Mouse (Mus musculus): ENCODE data around the gene Srsf12.

Srsf12 gene

DNA sequence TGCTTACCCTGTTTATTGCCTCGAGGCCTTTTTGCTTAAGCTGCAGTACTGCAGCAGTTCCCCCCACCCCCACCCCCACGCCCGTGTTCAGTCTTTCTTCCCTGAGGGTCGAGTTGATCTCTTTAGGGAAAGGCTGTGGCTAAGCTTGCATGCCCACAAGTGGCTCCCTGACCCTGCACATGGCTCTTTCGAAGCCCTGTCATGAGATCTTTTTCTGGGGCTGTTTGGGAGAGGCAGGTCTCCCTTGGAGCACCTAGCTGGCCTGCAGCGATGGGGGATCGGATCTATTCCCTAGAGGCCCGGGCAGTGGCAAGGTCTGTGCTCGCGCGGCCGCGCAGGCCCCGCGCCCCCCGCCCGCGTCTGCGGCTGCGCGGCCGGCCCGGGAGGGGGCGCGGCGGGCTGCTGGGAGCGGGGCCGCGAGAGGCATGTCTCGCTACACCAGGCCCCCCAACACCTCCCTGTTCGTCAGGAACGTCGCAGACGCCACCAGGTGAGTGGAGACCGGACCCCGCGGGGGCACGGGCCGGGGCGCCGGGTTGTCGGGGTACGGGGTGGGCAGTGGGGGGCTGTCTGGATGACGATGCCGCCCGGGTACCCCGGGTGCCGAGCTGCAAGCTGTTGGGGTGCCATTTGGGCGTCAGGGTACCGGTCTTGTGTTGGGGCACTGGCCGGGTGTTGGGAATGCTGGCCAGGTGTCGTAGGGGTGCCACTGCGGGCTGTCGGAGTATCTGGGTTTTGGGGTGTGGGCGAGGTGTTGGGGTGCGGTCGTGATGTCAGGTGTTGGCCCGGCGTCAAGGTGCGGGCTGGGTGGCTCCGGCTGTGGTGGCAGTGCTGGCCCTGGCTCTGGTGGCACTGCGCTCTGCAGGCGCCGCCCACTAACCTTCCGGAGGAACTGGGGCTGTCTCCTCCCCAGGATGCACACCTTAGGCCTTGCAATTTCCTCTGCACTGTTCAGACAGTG, at the start of gene Srsf12:
Gene Srsf12, plus strand, starts transcription at position 111 of the 961 bp plus-strand sequence.
- no peak for TF ChIP-seq GATA4 (IDR thresholded peaks at IDR 0.05; ENCODE audit: insufficient replicate concordance, low read length)

DNA sequence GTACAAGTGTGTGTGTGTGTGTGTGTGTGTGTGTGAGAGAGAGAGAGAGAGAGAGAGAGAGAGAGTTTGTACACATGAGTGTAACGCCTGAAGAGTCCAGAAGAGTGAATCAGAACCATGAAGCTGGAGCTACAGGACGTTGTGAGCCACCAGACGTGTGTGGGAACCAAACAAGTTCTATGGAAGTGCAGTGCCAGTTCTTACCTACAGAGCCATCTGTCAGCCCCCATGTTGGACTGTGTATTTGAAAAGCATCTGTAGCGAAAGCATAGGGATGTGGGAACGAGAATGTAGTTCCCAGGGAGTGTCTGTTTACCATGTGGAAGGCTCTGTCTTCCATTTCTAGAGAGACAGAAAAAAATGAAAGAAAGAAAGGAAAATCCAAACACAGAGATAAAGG, 25.3 kb upstream of the Srsf12 start:
- no peak for TF ChIP-seq GATA4 (IDR thresholded peaks at IDR 0.05; ENCODE audit: insufficient replicate concordance, low read length)

DNA sequence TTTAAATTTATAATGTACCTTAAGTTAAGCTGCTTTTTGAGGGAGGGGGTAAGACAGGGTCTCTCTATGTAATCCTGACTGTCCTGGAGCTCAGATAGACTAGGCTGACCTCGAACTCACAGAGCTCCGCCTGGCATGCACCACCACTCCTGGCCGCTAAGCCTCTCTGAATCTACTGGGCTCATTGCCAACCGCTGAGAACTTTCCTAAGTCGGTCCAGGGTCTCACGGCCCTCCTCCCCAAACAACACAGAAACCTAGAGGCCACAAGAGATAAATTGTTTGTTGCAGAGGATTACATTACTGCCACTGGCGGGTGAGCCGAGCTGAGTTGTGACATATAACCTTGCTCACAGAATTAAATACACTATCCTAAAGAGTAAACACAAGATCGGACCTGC, 20.6 kb upstream of the Srsf12 start:
- no peak for TF ChIP-seq GATA4 (IDR thresholded peaks at IDR 0.05; ENCODE audit: insufficient replicate concordance, low read length)

DNA sequence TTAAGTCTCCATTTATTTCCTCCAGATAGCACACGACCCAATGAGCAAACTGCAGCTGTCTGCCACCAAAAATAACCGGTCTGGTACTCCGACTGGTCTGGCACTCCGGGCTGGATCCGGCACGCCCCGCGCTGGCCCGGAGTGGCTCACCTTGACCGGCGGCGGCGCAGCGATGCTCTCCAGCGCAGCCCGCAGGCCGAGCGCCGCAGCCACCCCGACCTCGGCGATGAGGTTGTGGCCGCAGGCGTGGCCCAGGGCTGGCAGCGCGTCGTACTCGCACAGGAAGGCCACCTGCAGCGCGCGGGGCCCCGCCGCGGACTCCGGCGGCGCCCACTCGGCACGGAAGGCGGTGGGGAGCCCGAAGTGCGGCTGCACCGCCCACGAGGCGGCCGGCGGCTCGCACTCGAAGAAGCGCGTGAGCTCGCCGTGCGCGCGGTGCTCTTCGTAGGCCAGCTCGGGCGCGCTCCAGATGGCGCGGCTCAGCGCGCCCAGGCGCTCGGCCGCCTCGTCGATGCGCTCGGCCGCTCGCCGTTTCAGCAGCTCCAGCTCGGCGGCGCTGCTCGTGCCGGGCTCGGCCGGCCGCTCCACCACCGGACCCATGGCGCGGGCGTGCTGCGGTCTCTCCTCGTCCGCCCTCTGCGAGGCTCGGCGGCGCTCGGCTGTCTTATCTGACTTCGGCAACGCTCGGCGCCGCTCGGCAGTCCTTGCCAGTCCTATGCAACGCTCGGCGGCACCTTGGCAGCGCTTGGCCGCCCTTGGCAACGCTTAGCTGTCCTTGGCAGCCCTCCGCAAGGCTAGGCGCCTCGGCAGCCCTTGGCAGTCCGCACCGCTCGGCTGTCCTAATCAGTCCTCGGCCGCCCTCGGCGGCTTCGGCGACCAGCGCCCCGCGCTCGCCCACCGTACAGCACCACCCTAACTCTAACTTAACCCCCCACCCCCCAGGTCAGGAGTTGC, 19.7 kb upstream of the Srsf12 start:
- peak; percentile 77; the same call in 1 of the 2 replicates for TF ChIP-seq GATA4 (IDR thresholded peaks at IDR 0.05; ENCODE audit: insufficient replicate concordance, low read length)

DNA sequence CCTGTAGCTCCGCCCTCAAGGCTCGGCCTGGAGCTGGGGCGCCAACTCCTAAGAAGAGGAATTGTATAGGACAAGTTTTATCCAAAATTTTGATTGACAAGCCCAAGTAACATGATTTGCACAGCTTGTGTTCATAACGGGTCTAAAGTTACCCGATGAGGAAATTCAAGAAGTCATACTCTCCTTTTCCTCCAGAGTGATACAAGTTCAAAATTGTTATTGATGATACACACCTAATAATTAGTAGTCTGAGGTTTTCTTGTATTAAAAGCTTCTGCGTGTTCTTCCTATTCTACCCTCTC, 19.1 kb upstream of the Srsf12 start, which contains the start of gene Pm20d2:
Gene Pm20d2, minus strand, starts transcription at position 3 of the 302 bp plus-strand sequence.
- TF ChIP-seq GATA4 (IDR thresholded peaks at IDR 0.05; ENCODE audit: insufficient replicate concordance, low read length), result no peak

DNA sequence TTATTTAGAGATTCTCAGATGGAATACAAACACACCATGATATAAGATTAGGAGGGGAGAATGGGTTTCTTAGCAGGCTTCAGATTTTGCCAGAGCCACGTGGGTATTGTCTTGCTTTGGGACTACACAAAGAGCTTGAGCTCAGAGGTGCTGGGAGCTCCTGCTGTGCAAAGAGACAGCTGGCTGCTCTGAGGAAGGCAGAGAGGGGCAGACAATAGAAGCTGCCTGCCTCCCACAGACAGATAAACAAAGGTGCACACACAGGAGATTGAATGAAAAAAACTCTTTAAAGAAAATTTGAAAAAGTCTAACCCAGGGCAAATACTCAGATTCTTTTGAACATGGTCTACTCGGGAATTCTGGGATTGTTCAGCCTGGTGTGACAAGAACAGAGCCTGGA, 10.7 kb upstream of the Srsf12 start:
- TF ChIP-seq GATA4 (IDR thresholded peaks at IDR 0.05; ENCODE audit: insufficient replicate concordance, low read length), result no peak

DNA sequence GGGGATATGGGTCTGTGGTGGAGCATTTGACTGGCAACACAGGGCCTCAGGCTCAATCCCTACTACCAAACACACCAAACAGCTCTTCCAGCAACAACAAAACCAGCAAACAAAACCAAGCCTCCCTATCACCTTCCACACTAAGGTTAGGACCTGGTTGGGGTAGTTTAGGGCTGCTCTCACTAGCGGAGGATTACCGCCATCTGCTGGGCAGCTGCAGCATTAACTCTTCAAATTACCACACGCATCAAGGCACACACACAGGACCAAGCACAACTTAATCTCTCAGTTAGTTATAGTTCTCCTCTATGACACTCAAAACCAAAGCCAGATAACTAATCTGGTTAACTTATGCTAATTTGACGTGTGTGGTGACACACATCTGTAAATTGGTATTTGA, 4.1 kb upstream of the Srsf12 start:
- no peak for TF ChIP-seq GATA4 (IDR thresholded peaks at IDR 0.05; ENCODE audit: insufficient replicate concordance, low read length)

DNA sequence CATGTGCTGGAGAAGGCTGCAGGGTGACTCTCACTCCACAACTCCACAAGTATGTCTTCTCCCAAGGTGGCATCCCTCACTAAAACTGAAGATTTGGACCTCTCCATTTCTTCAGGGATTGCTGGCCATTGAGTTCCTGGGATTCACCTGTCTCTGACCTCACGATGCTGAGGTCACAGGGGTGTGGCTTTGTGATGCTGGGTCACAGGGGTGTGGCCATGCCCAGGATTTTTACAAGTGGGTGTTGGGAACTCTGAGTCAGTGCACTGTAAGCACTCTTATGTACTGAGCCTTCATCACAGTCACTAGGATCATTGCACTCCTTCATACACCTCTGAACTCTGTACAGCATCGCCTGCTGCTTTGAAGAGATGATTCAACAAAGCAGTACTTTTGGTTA, 1.2 kb upstream of the Srsf12 start:
- TF ChIP-seq GATA4 (IDR thresholded peaks at IDR 0.05; ENCODE audit: insufficient replicate concordance, low read length), result no peak

DNA sequence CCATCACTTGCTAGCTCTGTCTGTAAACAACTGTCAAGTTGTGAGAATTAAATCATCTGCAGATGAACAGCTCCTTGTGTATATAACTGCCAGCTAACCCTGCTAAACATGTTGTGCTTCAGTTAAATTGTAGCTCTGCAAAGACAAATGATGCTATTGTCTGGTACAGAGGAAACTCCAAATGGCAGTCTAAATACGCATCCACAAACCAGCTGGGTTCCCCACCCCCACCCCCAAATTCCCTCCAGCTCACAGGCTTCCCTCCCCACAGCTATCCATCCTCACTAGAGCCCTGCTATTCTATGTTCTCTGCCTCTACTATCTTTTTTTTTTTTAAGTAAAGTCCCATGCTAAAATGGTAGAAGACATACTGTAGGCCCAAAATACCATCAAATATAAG, 13.1 kb downstream of the Srsf12 start:
- no peak for TF ChIP-seq GATA4 (IDR thresholded peaks at IDR 0.05; ENCODE audit: insufficient replicate concordance, low read length)

DNA sequence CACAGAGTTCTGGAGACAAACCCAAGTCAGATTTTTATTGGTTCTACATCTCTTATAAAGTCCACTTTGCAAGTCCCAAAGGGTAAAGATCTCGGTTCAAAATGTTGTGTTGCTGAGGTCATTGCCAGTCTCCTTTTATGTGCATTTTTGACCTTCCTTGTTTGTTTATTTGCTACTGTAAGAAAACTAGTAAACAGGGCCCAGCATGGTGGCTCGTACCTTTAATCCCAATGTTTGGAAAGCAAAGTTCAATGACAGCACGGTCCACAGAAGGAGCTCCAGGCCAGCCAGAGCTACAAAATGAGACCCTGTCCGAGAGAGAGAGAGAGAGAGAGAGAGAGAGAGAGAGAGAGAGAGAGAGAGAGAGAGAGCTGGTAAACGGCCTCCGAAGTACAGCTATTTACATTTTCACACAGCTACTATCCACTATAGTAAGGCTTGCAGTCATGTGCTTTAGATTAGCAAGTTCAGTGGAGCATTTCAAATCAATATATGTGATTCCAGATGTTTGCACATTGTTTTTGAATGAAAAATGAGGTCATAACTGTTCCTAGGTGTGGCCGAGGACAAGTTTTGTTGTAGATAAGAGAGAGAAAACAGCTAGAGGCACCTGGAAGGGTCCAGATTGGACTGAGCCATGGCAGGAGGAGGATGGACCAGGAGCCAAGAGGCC, 15.3 kb downstream of the Srsf12 start:
- no peak for TF ChIP-seq GATA4 (IDR thresholded peaks at IDR 0.05; ENCODE audit: insufficient replicate concordance, low read length)

DNA sequence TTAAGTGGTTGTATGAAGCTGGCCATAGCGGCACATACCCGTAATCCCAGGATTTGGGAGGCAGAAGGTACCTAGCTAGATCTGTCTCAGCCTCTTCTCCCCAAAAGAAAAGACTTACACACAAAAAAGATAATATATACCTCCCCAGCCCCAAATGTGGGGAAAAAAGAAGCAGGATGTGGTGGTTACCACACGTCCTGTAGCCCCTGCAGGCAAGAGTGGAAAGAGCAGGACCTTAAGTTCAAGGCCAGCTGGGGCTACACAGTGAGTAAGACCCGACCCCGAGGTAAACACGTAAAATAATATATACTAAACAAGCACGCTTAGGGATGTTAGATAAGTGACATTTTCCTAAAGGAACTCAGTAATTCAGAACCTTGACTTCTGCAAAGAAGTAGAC, 18.4 kb downstream of the Srsf12 start:
- no peak for TF ChIP-seq GATA4 (IDR thresholded peaks at IDR 0.05; ENCODE audit: insufficient replicate concordance, low read length)

DNA sequence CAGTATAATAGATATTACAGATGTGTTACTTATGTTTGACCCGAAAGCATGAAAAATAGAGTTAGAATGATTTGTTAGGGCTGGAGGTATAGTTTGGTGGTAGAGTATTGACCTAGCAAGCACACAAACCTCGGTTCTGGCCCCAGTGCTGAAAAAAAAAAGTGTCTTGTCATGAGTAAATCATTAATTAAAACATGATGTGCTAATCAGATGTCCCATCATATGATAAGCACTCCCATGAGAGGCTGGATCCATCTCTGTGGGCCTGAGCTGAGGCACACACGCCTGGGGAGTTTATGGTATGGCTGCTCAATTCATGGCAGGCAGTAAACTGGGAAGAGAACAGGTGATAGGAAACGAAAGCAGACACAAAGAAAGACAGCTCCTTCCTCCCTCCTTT, 20.8 kb downstream of the Srsf12 start:
- TF ChIP-seq GATA4 (IDR thresholded peaks at IDR 0.05; ENCODE audit: insufficient replicate concordance, low read length), result no peak

DNA sequence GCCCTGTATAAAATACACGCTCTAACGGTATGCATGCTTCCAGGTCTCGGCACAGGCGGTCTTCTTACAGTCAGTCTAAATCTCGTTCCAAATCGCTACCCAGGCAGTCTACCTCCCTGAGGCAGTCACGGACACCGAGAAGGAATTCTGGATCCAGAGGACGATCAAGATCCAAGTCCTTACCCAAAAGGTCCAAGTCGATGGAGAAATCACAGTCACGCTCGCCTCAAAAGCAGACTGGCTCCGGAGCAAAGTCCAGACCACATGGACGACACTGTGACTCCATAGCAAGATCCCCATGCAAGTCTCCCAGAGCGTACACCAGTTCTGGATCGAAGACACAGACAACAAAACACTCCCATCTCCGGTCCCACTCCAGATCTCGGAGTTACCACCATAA, 22.1 kb downstream of the Srsf12 start:
- no peak for TF ChIP-seq GATA4 (IDR thresholded peaks at IDR 0.05; ENCODE audit: insufficient replicate concordance, low read length)

DNA sequence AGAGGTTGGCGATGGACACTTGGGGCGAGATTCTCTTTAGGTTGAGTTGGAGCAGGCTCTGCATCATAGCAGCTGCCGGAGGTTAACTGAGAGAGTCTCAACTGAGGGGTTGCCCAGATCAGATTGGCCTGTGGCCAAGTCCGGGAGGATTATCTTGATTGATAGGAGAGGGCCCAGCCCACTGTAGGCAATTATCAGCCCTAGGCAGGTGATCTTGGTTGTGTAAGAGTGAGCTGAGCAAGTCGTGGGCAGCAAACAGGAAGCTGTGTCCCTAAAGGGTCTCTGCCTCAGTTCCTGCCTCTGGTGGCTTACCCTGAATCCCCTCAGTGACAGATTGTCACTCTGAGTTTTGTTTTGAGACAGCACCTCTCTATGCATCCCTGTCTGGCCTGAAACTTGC, 33.7 kb downstream of the Srsf12 start:
- no peak for TF ChIP-seq GATA4 (IDR thresholded peaks at IDR 0.05; ENCODE audit: insufficient replicate concordance, low read length)
